Mouse (Mus musculus) hindbrain, embryonic 15.5 days (tissue): Measurements from ENCODE around the gene Cttn. TPM values are rescaled to one million over a fixed set of nuclear protein-coding genes. Genes with fewer than 3 reads are reported as not detected.

Experiments
- ATAC-seq: fragments of 200-750 bp; cut with Nextera tagmentation; 2 replicates; pipeline ENCODE4 v1.8.0; 2017; ENCODE audit warnings: low read depth, moderate number of reproducible peaks, moderate TSS enrichment; ENCODE audit not compliant: low FRiP score
- H3K27ac ChIP-seq: fragments of 300-500 bp; sonication (generic); replicated peaks from 2 replicates; pipeline ENCODE4 v1.5.1; 2015; ENCODE audit warnings: mild to moderate bottlenecking, inconsistent platforms
- H3K27me3 ChIP-seq: fragments of 300-500 bp; sonication (generic); 2 replicates; pipeline ENCODE4 v1.6.1; 2015; ENCODE audit warnings: control low read depth, inconsistent platforms
- H3K36me3 ChIP-seq: fragments of 300-500 bp; sonication (generic); 2 replicates; pipeline ENCODE4 v1.6.1; 2015; ENCODE audit warnings: control low read depth, inconsistent platforms
- H3K4me1 ChIP-seq: fragments of 300-500 bp; sonication (generic); replicated peaks from 2 replicates; pipeline ENCODE4 v1.6.1; 2015; ENCODE audit warnings: control low read depth, inconsistent platforms
- H3K4me2 ChIP-seq: fragments of 300-500 bp; sonication (generic); 2 replicates; pipeline ENCODE4 v1.6.1; 2015; ENCODE audit warnings: moderate library complexity, mild to moderate bottlenecking, inconsistent platforms
- H3K4me3 ChIP-seq: fragments of 300-500 bp; sonication (generic); 2 replicates; pipeline ENCODE4 v1.5.1; 2015; ENCODE audit warnings: mild to moderate bottlenecking, inconsistent platforms
- H3K9ac ChIP-seq: fragments of 300-500 bp; sonication (generic); 2 replicates; pipeline ENCODE4 v1.6.1; 2015; ENCODE audit warnings: inconsistent platforms
- H3K9me3 ChIP-seq: fragments of 300-500 bp; sonication (generic); 2 replicates; pipeline ENCODE4 v1.6.1; 2016; ENCODE audit warnings: control low read depth, inconsistent platforms
- WGBS: fragments of 180-500 bp; shearing (Covaris S2); methylation state at CpG from one replicate; pipeline ENCODE4 v1.1.7; 2015; 5-methylcytosine and 5-hydroxymethylcytosine counted together
- polyA plus RNA-seq: library from polyadenylated mRNA; unstranded; fragments of >200 nt; fragmentation: Nextera tagmentation; extraction: Ambion mirVana; gene quantifications from 2 replicates; pipeline ENCODE4 v1.2.1, GENCODE M21; 2015

Cttn gene
- polyA plus RNA-seq, 1 experiment from 2014 or later: 187 TPM

GRCm38 (mm10) chr7:144447146-144447545, 23.7 kb downstream of the Cttn start:
- Histone ChIP-seq H3K27ac (no peak overlapping the region), H3K36me3 (peaks cover 72% of the 10 kb centered on the region), H3K9me3 (no peaks in the 10 kb centered on the region), H3K4me3 (no peak overlapping the region), H3K27me3 (no peaks in the 10 kb centered on the region), H3K4me1 (peaks cover 6% of the 10 kb centered on the region; the same call in 1 of the 2 replicates), H3K4me2 (no peak overlapping the region), H3K9ac (no peak overlapping the region)
- ATAC-seq: no peak
- 94% methylated on average over 3 of the region's 3 CpGs for WGBS

GRCm38 (mm10) chr7:144444788-144445187, 26.0 kb downstream of the Cttn start:
- H3K4me1 ChIP-seq: no peaks in the 10 kb centered on the region; the same call in 1 of the 2 replicates
- no peak for ATAC-seq
- no peak overlapping the region for H3K27ac ChIP-seq
- H3K9ac ChIP-seq: no peak overlapping the region
- H3K36me3 ChIP-seq: peaks cover 80% of the 10 kb centered on the region
- no peaks in the 10 kb centered on the region for H3K9me3 ChIP-seq
- no peak overlapping the region for H3K4me2 ChIP-seq
- H3K27me3 ChIP-seq: no peaks in the 10 kb centered on the region
- 91% methylated on average over 7 of the region's 7 CpGs for WGBS
- H3K4me3 ChIP-seq: no peak overlapping the region

GRCm38 (mm10) chr7:144441976-144442375, 28.8 kb downstream of the Cttn start:
- H3K4me1 ChIP-seq: no peaks in the 10 kb centered on the region
- H3K27ac ChIP-seq: no peak overlapping the region
- H3K36me3 ChIP-seq: peaks cover 84% of the 10 kb centered on the region
- no peaks in the 10 kb centered on the region for H3K27me3 ChIP-seq
- no peak overlapping the region for H3K4me3 ChIP-seq
- no peak overlapping the region for H3K4me2 ChIP-seq
- no peak overlapping the region for H3K9ac ChIP-seq
- WGBS: 88% methylated on average over 4 of the region's 4 CpGs
- no peak for ATAC-seq
- H3K9me3 ChIP-seq: no peaks in the 10 kb centered on the region

GRCm38 (mm10) chr7:144441466-144441865, 29.3 kb downstream of the Cttn start:
- H3K4me2 ChIP-seq: no peak overlapping the region
- no peak overlapping the region for H3K9ac ChIP-seq
- no peak overlapping the region for H3K27ac ChIP-seq
- ATAC-seq: no peak
- H3K36me3 ChIP-seq: peaks cover 88% of the 10 kb centered on the region
- no peak overlapping the region for H3K4me3 ChIP-seq
- no peaks in the 10 kb centered on the region for H3K27me3 ChIP-seq
- 91% methylated on average over 11 of the region's 11 CpGs for WGBS
- no peaks in the 10 kb centered on the region for H3K4me1 ChIP-seq
- H3K9me3 ChIP-seq: no peaks in the 10 kb centered on the region

GRCm38 (mm10) chr7:144438811-144439210, 32.0 kb downstream of the Cttn start:
- no peak overlapping the region for H3K4me3 ChIP-seq
- peaks cover 68% of the 10 kb centered on the region for H3K36me3 ChIP-seq
- no peaks in the 10 kb centered on the region for H3K4me1 ChIP-seq
- H3K27ac ChIP-seq: no peak overlapping the region
- no peaks in the 10 kb centered on the region for H3K9me3 ChIP-seq
- no peak overlapping the region for H3K9ac ChIP-seq
- WGBS: 95% methylated on average over 7 of the region's 7 CpGs
- no peak for ATAC-seq
- no peak overlapping the region for H3K4me2 ChIP-seq
- H3K27me3 ChIP-seq: no peaks in the 10 kb centered on the region

GRCm38 (mm10) chr7:144432920-144433319, 37.9 kb downstream of the Cttn start:
- ATAC-seq: no peak
- H3K27me3 ChIP-seq: no peaks in the 10 kb centered on the region
- WGBS: 87% methylated on average over 2 of the region's 2 CpGs
- H3K36me3 ChIP-seq: peaks cover 20% of the 10 kb centered on the region
- H3K9ac ChIP-seq: no peak overlapping the region
- no peak overlapping the region for H3K27ac ChIP-seq
- H3K9me3 ChIP-seq: no peaks in the 10 kb centered on the region
- no peak overlapping the region for H3K4me2 ChIP-seq
- no peak overlapping the region for H3K4me3 ChIP-seq
- H3K4me1 ChIP-seq: no peaks in the 10 kb centered on the region

GRCm38 (mm10) chr7:144427460-144427859, 43.3 kb downstream of the Cttn start:
- no peak for ATAC-seq
- WGBS: 84% methylated on average over 3 of the region's 3 CpGs
- peaks cover 9% of the 10 kb centered on the region for H3K4me1 ChIP-seq

GRCm38 (mm10) chr7:144426594-144426993, 44.2 kb downstream of the Cttn start:
- Histone ChIP-seq H3K36me3 (no peaks in the 10 kb centered on the region), H3K9ac (no peak overlapping the region), H3K4me1 (peaks cover 9% of the 10 kb centered on the region), H3K9me3 (no peaks in the 10 kb centered on the region), H3K4me3 (no peak overlapping the region), H3K27me3 (no peaks in the 10 kb centered on the region), H3K4me2 (no peak overlapping the region), H3K27ac (no peak overlapping the region)
- WGBS: 85% methylated on average over 3 of the region's 3 CpGs
- no peak for ATAC-seq

More at GRCm38 (mm10) chr7:144427460-144427859, 43.3 kb downstream of the Cttn start:
- H3K27me3 ChIP-seq: no peaks in the 10 kb centered on the region
- H3K4me2 ChIP-seq: no peak overlapping the region
- no peak overlapping the region for H3K4me3 ChIP-seq
- H3K9me3 ChIP-seq: no peaks in the 10 kb centered on the region
- no peak overlapping the region for H3K27ac ChIP-seq
- H3K36me3 ChIP-seq: no peaks in the 10 kb centered on the region
- H3K9ac ChIP-seq: no peak overlapping the region

- Histone ChIP-seq H3K4me1 (peaks cover 9% of the 10 kb centered on the region), H3K4me2 (no peak overlapping the region), H3K9ac (no peak overlapping the region), H3K4me3 (no peak overlapping the region), H3K9me3 (no peaks in the 10 kb centered on the region), H3K36me3 (no peaks in the 10 kb centered on the region), H3K27ac (0 out of 2 replicates have a peak overlapping the region, but pooled peaks have one; percentile 42), H3K27me3 (no peaks in the 10 kb centered on the region)
- 8% methylated on average over 8 of the region's 8 CpGs for WGBS
- ATAC-seq: no peak; the same call in 1 of the 2 replicates
Measured at GRCm38 (mm10) chr7:144425953-144426352, 44.9 kb downstream of the Cttn start.

- 52% methylated on average over 6 of the region's 6 CpGs for WGBS
Measured at GRCm38 (mm10) chr7:144421478-144421877, 49.3 kb downstream of the Cttn start.

GRCm38 (mm10) chr7:144420552-144420951, 50.3 kb downstream of the Cttn start:
- no peak for ATAC-seq
- Histone ChIP-seq H3K36me3 (no peaks in the 10 kb centered on the region), H3K9ac (no peak overlapping the region), H3K4me1 (peaks cover 36% of the 10 kb centered on the region), H3K4me2 (no peak overlapping the region), H3K27ac (no peak overlapping the region), H3K27me3 (no peaks in the 10 kb centered on the region), H3K9me3 (no peaks in the 10 kb centered on the region), H3K4me3 (no peak overlapping the region)
- WGBS: 28% methylated on average over 16 of the region's 16 CpGs

More at GRCm38 (mm10) chr7:144421478-144421877, 49.3 kb downstream of the Cttn start:
- Histone ChIP-seq H3K9me3 (no peaks in the 10 kb centered on the region), H3K4me1 (peaks cover 39% of the 10 kb centered on the region), H3K9ac (no peak overlapping the region), H3K4me3 (no peak overlapping the region), H3K4me2 (no peak overlapping the region), H3K27ac (no peak overlapping the region), H3K36me3 (no peaks in the 10 kb centered on the region), H3K27me3 (no peaks in the 10 kb centered on the region)
- ATAC-seq: peak; percentile 23; the same call in 1 of the 2 replicates

- H3K27ac ChIP-seq: peak overlapping the region; percentile 78
- no peak overlapping the region for H3K9ac ChIP-seq
- WGBS: 18% methylated on average over 16 of the region's 16 CpGs
- peak overlapping the region; percentile 31 for H3K4me2 ChIP-seq
- H3K9me3 ChIP-seq: no peaks in the 10 kb centered on the region
- no peaks in the 10 kb centered on the region for H3K27me3 ChIP-seq
- H3K4me3 ChIP-seq: no peak overlapping the region
- H3K4me1 ChIP-seq: peaks cover 32% of the 10 kb centered on the region
- peak; percentile 79 for ATAC-seq
- no peaks in the 10 kb centered on the region for H3K36me3 ChIP-seq
Measured at GRCm38 (mm10) chr7:144417644-144418343, 53.0 kb downstream of the Cttn start.
